Mouse (Mus musculus) bone marrow, adult 2 months (tissue): ENCODE measurements at regions not wholly inside any gene's neighbourhood (a gene's known extent, or its start where the extent isn't known, plus 50 kb on each side); places are given as distances from the start of the nearest gene placed in this dataset.

Source experiments
- H3K27ac ChIP-seq: fragments of 200-500 bp; 2 replicates; pipeline ENCODE4 v1.5.1; 2012; ENCODE audit warnings: low read depth, mild to moderate bottlenecking, control low read depth, inconsistent platforms, low read length; ENCODE audit not compliant: control insufficient read depth, poor library complexity, insufficient read depth
- H3K4me1 ChIP-seq: fragments of 200-500 bp; 2 replicates; pipeline ENCODE4 v1.6.1; 2011; ENCODE audit warnings: low read length; ENCODE audit not compliant: control insufficient read depth, insufficient read depth
- H3K4me3 ChIP-seq: fragments of 200-500 bp; replicated peaks from 2 replicates; pipeline ENCODE3; 2011; ENCODE audit warnings: mild to moderate bottlenecking, low read depth, low read length, control low read depth; ENCODE audit not compliant: control insufficient read depth
- CTCF ChIP-seq: fragments of 200-500 bp; IDR thresholded peaks from 2 replicates; pipeline ENCODE4 v1.5.1; 2011; ENCODE audit warnings: low read length, control low read depth; ENCODE audit not compliant: control insufficient read depth, insufficient read depth
- POLR2A ChIP-seq: fragments of 200-500 bp; IDR thresholded peaks from 2 replicates; pipeline ENCODE4 v1.6.1; 2011; ENCODE audit warnings: low read depth, mild to moderate bottlenecking, control low read depth, low read length, borderline replicate concordance; ENCODE audit not compliant: control insufficient read depth
- WGBS: fragments of 180-500 bp; shearing (Covaris S2); methylation state at CpG from one replicate; pipeline ENCODE4 v1.1.7; 2018; 5-methylcytosine and 5-hydroxymethylcytosine counted together

- TF ChIP-seq CTCF (no peak), POLR2A (no peak)
- H3K4me3 ChIP-seq, result no peak overlapping the region
- 77% methylated on average over 5 of the region's 5 CpGs for WGBS
- no peak overlapping the region for H3K27ac ChIP-seq
- H3K4me1 ChIP-seq, result no peaks in the 10 kb centered on the region
Measured at GRCm38 (mm10) chr15:67337040-67337395, 836.3 kb upstream of the Lrrc6 start.

GRCm38 (mm10) chr15:67336294-67337039, 835.8 kb upstream of the Lrrc6 start:
- WGBS, result 32% methylated on average over 5 of the region's 5 CpGs
- H3K27ac ChIP-seq, result no peak overlapping the region
- TF ChIP-seq POLR2A (no peak), CTCF (no peak)

GRCm38 (mm10) chr15:67332521-67332920, 831.8 kb upstream of the Lrrc6 start:
- WGBS, result 81% methylated on average over 1 of the region's 1 CpGs
- no peak overlapping the region for H3K4me3 ChIP-seq
- no peaks in the 10 kb centered on the region for H3K4me1 ChIP-seq
- no peak overlapping the region for H3K27ac ChIP-seq
- TF ChIP-seq POLR2A, result no peak
- no peak for TF ChIP-seq CTCF

More at GRCm38 (mm10) chr15:67336294-67337039, 835.8 kb upstream of the Lrrc6 start:
- Histone ChIP-seq H3K4me3 (no peak overlapping the region), H3K4me1 (no peaks in the 10 kb centered on the region)

GRCm38 (mm10) chr15:67320292-67320691, 819.6 kb upstream of the Lrrc6 start:
- Histone ChIP-seq H3K4me3 (no peak overlapping the region), H3K4me1 (no peaks in the 10 kb centered on the region), H3K27ac (no peak overlapping the region)
- no peak for TF ChIP-seq CTCF
- no peak for TF ChIP-seq POLR2A
- WGBS, result 72% methylated on average over 2 of the region's 2 CpGs

- Histone ChIP-seq H3K4me1 (no peaks in the 10 kb centered on the region), H3K27ac (no peak overlapping the region), H3K4me3 (no peak overlapping the region)
- TF ChIP-seq CTCF (no peak), POLR2A (no peak)
- WGBS, result 74% methylated on average over 1 of the region's 1 CpGs
Measured at GRCm38 (mm10) chr15:67315202-67315601, 814.5 kb upstream of the Lrrc6 start.

- Histone ChIP-seq H3K4me1 (no peaks in the 10 kb centered on the region), H3K27ac (no peak overlapping the region), H3K4me3 (no peak overlapping the region)
- TF ChIP-seq POLR2A (no peak), CTCF (no peak)
Measured at GRCm38 (mm10) chr15:67313648-67314047, 812.9 kb upstream of the Lrrc6 start.

GRCm38 (mm10) chr15:67305681-67306080, 805.0 kb upstream of the Lrrc6 start:
- WGBS, result 82% methylated on average over 1 of the region's 1 CpGs
- no peaks in the 10 kb centered on the region for H3K4me1 ChIP-seq
- no peak overlapping the region for H3K27ac ChIP-seq
- no peak for TF ChIP-seq CTCF
- TF ChIP-seq POLR2A, result no peak
- H3K4me3 ChIP-seq, result no peak overlapping the region

GRCm38 (mm10) chr15:67303804-67304203, 803.1 kb upstream of the Lrrc6 start:
- no peak overlapping the region for H3K27ac ChIP-seq
- H3K4me1 ChIP-seq, result no peaks in the 10 kb centered on the region
- H3K4me3 ChIP-seq, result no peak overlapping the region
- WGBS, result 61% methylated on average over 1 of the region's 1 CpGs
- TF ChIP-seq POLR2A, result no peak
- TF ChIP-seq CTCF, result no peak
